Mouse (Mus musculus): ENCODE data around the gene Grin1. TPM values are rescaled to one million over a fixed set of nuclear protein-coding genes. Genes with fewer than 3 reads are reported as not detected.

Gene Grin1
- polyA plus RNA-seq, 1 experiment from 2014 or later, result 65.8 TPM

DNA sequence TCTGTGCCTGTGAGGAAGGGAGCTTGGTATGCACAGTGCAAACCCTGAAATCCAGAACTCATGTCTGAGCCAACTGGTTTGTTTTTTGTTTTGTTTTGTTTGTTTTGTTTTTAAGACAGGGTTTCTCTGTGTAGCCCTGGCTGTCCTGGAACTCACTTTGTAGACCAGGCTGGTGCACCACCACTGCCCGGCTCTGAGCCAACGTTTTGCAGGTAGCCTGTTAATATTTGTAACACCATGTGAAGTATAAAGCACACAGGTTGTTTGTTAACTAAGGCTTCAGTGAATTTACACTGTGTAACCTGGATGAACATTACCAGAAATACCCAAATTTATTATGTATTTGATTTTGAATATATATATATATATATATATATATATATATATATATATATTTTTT, 7.0 kb upstream of the Grin1 start:
- H3K9me3 ChIP-seq (ENCODE audit: control insufficient read depth, low read length), result no peaks in the 10 kb centered on the region
- no peak for ATAC-seq
- H3K27me3 ChIP-seq (replicated peaks; ENCODE audit: control insufficient read depth, insufficient read depth, low read length), result peaks cover 5% of the 10 kb centered on the region
- no peak overlapping the region for H3K9ac ChIP-seq (ENCODE audit: low read depth, low read length)
- H3K4me3 ChIP-seq (ENCODE audit: low read length), result no peak overlapping the region
- no peaks in the 10 kb centered on the region for H3K36me3 ChIP-seq (ENCODE audit: control insufficient read depth, insufficient read depth, low read length)
- no peak overlapping the region for H3K27ac ChIP-seq (ENCODE audit: low read depth, low read length)
- 80% methylated on average over 2 of the region's 2 CpGs for whole genome bisulfite sequencing
- H3K4me2 ChIP-seq (ENCODE audit: low read length), result no peak overlapping the region
- H3K4me1 ChIP-seq (ENCODE audit: control insufficient read depth, insufficient read depth, low read depth, low read length), result no peaks in the 10 kb centered on the region

DNA sequence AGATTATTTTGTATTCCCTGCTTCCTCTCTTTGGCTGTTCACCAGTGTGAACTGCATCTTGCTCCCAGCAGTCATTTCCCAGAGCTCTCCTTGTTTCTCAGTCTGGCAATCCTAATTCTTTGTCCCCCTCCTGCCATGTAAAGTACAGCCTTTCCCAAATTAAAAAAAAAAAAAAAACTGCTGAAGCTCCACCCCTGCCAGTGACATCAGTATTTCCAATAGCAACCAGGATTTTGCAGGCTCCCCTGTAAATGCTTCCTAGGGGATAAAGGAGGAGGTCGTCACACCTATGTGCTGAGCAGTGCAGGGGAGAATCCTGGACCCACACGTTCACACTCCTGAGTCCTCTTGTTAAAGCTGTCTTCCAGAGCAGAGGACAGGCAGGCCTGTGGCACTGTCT, 1.1 kb upstream of the Grin1 start:
- no peak overlapping the region for H3K27ac ChIP-seq (ENCODE audit: low read depth, low read length)
- H3K9ac ChIP-seq (ENCODE audit: low read depth, low read length), result no peak overlapping the region
- H3K4me1 ChIP-seq (ENCODE audit: control insufficient read depth, insufficient read depth, low read depth, low read length), result peaks cover 12% of the 10 kb centered on the region
- no peaks in the 10 kb centered on the region for H3K36me3 ChIP-seq (ENCODE audit: control insufficient read depth, insufficient read depth, low read length)
- H3K9me3 ChIP-seq (ENCODE audit: control insufficient read depth, low read length), result no peaks in the 10 kb centered on the region
- no peak overlapping the region for H3K4me3 ChIP-seq (ENCODE audit: low read length)
- WGBS, result 44% methylated on average over 2 of the region's 2 CpGs
- 0 out of 2 replicates have a peak, but pooled peaks cover 3% of the 10 kb centered on the region for H3K27me3 ChIP-seq (replicated peaks; ENCODE audit: control insufficient read depth, insufficient read depth, low read length)
- no peak for ATAC-seq
- no peak overlapping the region for H3K4me2 ChIP-seq (ENCODE audit: low read length)

DNA sequence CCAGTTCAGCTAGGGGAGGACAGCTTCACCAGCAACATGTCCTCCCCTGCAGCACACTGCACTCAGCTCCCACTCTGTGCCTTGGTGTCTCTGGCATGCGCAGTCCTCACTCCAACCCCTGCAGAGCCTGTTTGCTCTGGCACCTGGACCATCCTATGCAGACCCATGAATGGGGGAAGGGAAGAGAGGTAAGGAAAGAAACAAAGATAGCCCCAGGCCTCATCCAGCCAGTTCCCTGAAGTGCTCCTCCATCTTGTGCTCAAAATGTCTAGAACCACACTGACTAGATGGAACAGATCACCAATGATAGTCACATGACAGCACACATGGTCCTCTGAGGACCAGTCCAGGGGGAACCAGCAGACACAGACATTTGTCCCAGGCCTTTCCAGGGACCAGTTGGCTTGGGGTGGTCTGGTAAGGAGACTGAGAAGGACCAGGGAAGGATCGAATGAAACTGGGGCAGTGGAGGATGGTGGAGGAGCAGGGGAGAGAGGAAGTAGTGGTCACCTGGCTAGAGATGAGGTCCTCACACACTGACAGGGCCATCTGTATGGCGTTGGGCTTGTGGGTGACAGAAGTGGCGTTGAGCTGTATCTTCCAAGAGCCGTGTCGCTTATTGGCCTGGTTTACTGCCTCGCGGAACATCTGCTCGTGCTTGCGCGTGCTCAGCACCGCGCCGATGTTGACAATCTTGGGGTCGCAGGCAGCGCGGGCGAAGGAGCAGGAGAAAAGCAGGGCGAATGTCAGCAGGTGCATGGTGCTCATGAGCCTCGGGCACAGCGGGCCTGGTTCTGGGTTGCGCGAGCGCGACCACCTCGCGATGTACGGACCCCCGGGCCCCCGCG, 644 bp downstream of the Grin1 start:
- H3K9ac ChIP-seq (ENCODE audit: low read depth, low read length), result peak overlapping the region; percentile 75
- H3K4me2 ChIP-seq (ENCODE audit: low read length), result peak overlapping the region; percentile 69
- WGBS, result 5% methylated on average over 31 of the region's 31 CpGs
- peak; percentile 68 for ATAC-seq
- H3K36me3 ChIP-seq (ENCODE audit: control insufficient read depth, insufficient read depth, low read length), result 0 out of 2 replicates have a peak, but pooled peaks cover 3% of the 10 kb centered on the region
- no peaks in the 10 kb centered on the region for H3K9me3 ChIP-seq (ENCODE audit: control insufficient read depth, low read length)
- H3K4me1 ChIP-seq (ENCODE audit: control insufficient read depth, insufficient read depth, low read depth, low read length), result peaks cover 12% of the 10 kb centered on the region
- H3K27me3 ChIP-seq (replicated peaks; ENCODE audit: control insufficient read depth, insufficient read depth, low read length), result peaks cover 15% of the 10 kb centered on the region
- peak overlapping the region; percentile 60 for H3K4me3 ChIP-seq (ENCODE audit: low read length)
- H3K27ac ChIP-seq (ENCODE audit: low read depth, low read length), result peak overlapping the region; percentile 89

DNA sequence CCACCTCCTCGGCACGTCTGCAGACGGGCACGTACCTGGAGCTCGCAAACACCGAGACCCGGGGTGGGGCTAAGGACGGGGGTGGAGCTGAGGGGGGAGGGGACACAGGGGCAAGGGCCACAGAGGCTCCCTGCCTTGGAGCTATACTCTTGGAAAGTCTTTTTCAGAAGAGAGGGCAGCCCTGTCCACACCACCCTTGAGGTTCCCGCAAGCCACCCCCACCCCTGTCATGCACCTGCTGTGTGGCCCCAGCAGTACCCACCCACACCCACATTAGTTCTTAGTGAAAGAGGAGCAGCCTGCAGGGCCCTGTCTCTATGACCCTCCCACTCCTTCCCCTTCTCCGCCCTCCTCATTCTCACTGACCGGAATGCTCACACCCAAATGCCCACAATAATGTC, 7.5 kb downstream of the Grin1 start:
- 12% methylated on average over 11 of the region's 11 CpGs for WGBS
- H3K27ac ChIP-seq (ENCODE audit: low read depth, low read length), result no peak overlapping the region
- ATAC-seq, result no peak

DNA sequence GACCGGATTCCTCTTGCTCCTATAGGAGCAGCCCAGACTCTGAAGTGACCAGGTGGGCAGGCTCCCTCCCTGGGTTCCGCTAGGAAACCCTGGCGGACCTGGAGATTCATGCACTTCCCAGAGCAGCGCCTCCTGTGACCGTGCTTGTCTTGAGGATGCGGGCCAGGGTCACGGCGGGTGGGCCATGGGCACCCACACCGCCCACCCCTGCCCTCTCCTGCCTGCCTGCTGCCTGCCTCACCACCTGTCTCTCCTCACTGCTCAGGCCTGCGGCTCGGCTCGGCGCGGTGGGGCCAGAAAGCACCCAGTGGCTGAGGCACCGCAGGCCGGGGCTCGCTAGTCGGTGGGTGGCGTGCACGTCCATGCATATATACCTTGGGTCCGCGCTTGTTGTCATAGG, 8.0 kb downstream of the Grin1 start:
- Histone ChIP-seq H3K9me3 (ENCODE audit: control insufficient read depth, low read length) (no peaks in the 10 kb centered on the region), H3K4me1 (ENCODE audit: control insufficient read depth, insufficient read depth, low read depth, low read length) (no peaks in the 10 kb centered on the region), H3K27me3 (replicated peaks; ENCODE audit: control insufficient read depth, insufficient read depth, low read length) (peaks cover 56% of the 10 kb centered on the region), H3K36me3 (ENCODE audit: control insufficient read depth, insufficient read depth, low read length) (peaks cover 29% of the 10 kb centered on the region), H3K27ac (ENCODE audit: low read depth, low read length) (no peak overlapping the region), H3K4me3 (ENCODE audit: low read length) (no peak overlapping the region), H3K9ac (ENCODE audit: low read depth, low read length) (no peak overlapping the region), H3K4me2 (ENCODE audit: low read length) (no peak overlapping the region)
- 8% methylated on average over 22 of the region's 22 CpGs for WGBS
- ATAC-seq, result no peak

More for the DNA sequence above, 7.5 kb downstream of the Grin1 start:
- peaks cover 29% of the 10 kb centered on the region for H3K36me3 ChIP-seq (ENCODE audit: control insufficient read depth, insufficient read depth, low read length)
- no peak overlapping the region for H3K9ac ChIP-seq (ENCODE audit: low read depth, low read length)
- no peak overlapping the region for H3K4me2 ChIP-seq (ENCODE audit: low read length)
- peaks cover 56% of the 10 kb centered on the region for H3K27me3 ChIP-seq (replicated peaks; ENCODE audit: control insufficient read depth, insufficient read depth, low read length)
- no peaks in the 10 kb centered on the region for H3K4me1 ChIP-seq (ENCODE audit: control insufficient read depth, insufficient read depth, low read depth, low read length)
- no peaks in the 10 kb centered on the region for H3K9me3 ChIP-seq (ENCODE audit: control insufficient read depth, low read length)
- H3K4me3 ChIP-seq (ENCODE audit: low read length), result no peak overlapping the region

DNA sequence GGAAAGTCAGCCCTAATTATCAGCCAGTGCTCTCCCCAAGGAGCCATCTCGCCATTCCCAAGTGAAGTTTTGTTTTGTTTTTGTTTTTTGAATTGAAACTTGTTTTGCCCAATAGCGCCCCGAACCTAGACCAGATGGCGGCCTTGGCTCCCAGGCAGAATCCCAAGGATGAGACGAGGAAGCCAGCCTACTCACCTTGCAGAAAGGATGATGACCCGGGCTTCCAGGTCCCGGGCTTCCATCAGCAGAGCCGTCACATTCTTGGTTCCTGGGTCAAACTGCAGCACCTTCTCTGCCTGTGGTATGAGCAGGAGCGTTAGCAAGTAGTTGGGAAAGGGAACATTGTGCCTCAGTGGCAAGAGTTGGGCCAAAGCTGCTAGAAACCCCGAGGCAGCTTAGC, 8.8 kb downstream of the Grin1 start:
- peaks cover 29% of the 10 kb centered on the region for H3K36me3 ChIP-seq (ENCODE audit: control insufficient read depth, insufficient read depth, low read length)
- H3K27me3 ChIP-seq (replicated peaks; ENCODE audit: control insufficient read depth, insufficient read depth, low read length), result peaks cover 56% of the 10 kb centered on the region
- ATAC-seq, result no peak

DNA sequence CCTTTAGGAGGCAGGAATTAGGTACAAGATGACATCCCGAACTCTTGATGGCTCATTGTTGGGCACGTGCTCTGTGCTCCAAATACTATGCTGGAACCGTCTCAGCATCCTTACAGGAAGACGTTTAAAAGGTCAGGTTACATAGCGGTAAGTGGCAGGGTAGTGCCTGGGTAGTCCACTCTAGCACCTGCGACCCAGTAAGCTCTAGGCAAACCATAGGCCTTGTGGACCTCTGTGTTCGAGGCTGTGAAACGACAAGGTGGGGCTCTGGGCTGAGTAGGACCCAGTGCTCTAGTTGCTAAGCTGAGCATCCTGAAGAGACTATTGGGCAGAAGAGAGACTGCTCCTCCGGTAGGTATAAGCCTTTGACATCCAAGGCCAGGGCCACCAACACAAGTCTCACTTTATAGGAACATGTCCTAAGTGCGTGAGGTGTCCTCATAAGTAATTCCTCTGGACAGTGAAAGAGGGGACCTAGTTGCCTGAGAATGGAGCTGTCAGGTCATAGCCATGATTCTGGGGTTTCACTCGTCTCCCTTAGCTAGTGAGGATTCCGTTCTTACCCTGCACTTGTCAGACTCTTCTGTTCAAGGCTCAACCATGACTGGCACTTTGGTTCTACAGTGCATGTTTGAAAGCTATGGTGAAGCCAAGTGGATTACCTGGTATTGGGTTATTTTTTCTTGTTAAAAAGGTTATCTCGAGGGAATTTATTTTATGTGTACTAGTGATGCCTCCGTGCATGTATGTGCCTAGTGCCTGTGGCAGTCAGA, 13.2 kb downstream of the Grin1 start:
- peak overlapping the region; percentile 43 for H3K4me3 ChIP-seq (ENCODE audit: low read length)
- no peak overlapping the region for H3K27ac ChIP-seq (ENCODE audit: low read depth, low read length)
- H3K4me1 ChIP-seq (ENCODE audit: control insufficient read depth, insufficient read depth, low read depth, low read length), result peaks cover 12% of the 10 kb centered on the region
- peaks cover 16% of the 10 kb centered on the region for H3K36me3 ChIP-seq (ENCODE audit: control insufficient read depth, insufficient read depth, low read length)
- peaks cover 15% of the 10 kb centered on the region for H3K27me3 ChIP-seq (replicated peaks; ENCODE audit: control insufficient read depth, insufficient read depth, low read length)
- WGBS, result 52% methylated on average over 14 of the region's 14 CpGs
- H3K9ac ChIP-seq (ENCODE audit: low read depth, low read length), result peak overlapping the region; percentile 66
- no peaks in the 10 kb centered on the region for H3K9me3 ChIP-seq (ENCODE audit: control insufficient read depth, low read length)
- ATAC-seq, result peak; percentile 15; the same call in 1 of the 2 replicates
- H3K4me2 ChIP-seq (ENCODE audit: low read length), result peak overlapping the region; percentile 69

More for the DNA sequence above, 8.8 kb downstream of the Grin1 start:
- Histone ChIP-seq H3K9me3 (ENCODE audit: control insufficient read depth, low read length) (no peaks in the 10 kb centered on the region), H3K4me1 (ENCODE audit: control insufficient read depth, insufficient read depth, low read depth, low read length) (peaks cover 6% of the 10 kb centered on the region), H3K4me3 (ENCODE audit: low read length) (no peak overlapping the region), H3K9ac (ENCODE audit: low read depth, low read length) (no peak overlapping the region), H3K4me2 (ENCODE audit: low read length) (no peak overlapping the region), H3K27ac (ENCODE audit: low read depth, low read length) (no peak overlapping the region)
- WGBS, result 57% methylated on average over 10 of the region's 10 CpGs

DNA sequence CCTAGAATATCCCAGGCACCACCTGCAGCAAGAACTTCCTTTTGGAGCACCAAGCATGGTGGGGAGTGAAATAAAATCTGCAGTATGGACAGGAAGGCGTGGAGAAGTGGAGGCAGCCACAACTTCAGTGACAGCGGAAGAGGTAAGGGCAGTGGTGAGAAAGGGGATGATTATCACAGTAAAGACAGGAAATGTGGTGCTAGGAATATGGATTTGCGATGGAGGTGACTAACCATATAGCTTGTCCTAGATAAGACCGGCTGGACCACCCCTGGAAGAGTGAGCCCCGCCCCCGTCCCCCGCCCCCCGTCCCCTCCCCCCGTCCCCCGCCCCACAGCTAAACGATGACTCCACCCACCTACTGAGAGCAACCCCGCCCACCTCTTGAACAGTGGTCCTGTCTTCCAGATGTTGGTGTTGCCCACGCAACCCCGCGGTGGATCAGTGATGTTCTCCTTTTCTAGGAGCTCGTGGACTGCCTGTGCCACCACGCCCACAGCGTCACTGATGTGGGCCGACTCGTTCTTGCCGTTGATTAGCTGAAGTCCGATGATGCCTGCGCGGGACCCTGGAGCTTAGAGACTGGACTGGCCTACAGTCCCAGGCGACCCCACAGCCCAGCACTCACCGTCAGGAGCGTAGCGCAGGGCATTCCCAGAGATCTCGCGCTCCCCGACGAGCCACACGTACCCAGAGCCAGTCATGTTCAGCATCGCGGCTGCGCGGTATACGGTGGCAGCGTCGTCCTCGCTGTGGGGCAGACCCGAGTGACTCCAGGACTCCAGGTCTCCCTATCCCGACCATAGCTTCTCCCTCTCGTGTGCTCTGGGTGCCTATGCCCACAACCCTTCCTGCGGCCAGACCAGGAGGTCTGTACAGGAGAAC, 14.1 kb downstream of the Grin1 start:
- peak overlapping the region; percentile 69 for H3K4me2 ChIP-seq (ENCODE audit: low read length)
- H3K9ac ChIP-seq (ENCODE audit: low read depth, low read length), result peak overlapping the region; percentile 66
- peak overlapping the region; percentile 43 for H3K4me3 ChIP-seq (ENCODE audit: low read length)
- WGBS, result 5% methylated on average over 40 of the region's 45 CpGs
- H3K4me1 ChIP-seq (ENCODE audit: control insufficient read depth, insufficient read depth, low read depth, low read length), result peaks cover 12% of the 10 kb centered on the region
- peaks cover 16% of the 10 kb centered on the region for H3K36me3 ChIP-seq (ENCODE audit: control insufficient read depth, insufficient read depth, low read length)
- ATAC-seq, result peak; percentile 80
- H3K27ac ChIP-seq (ENCODE audit: low read depth, low read length), result peak overlapping the region; percentile 55
- H3K27me3 ChIP-seq (replicated peaks; ENCODE audit: control insufficient read depth, insufficient read depth, low read length), result peaks cover 9% of the 10 kb centered on the region
- no peaks in the 10 kb centered on the region for H3K9me3 ChIP-seq (ENCODE audit: control insufficient read depth, low read length)
